Mouse (Mus musculus) liver, postnatal 0 days (tissue): ENCODE measurements at regions not wholly inside any gene's neighbourhood (a gene's known extent, or its start where the extent isn't known, plus 50 kb on each side); places are given as distances from the start of the nearest gene placed in this dataset.

Source experiments
- ATAC-seq: fragments of 200-750 bp; cut with Nextera tagmentation; 2 replicates; pipeline ENCODE4 v1.8.0; 2017; ENCODE audit warnings: mild to moderate bottlenecking, moderate library complexity
- DNase-seq: peaks from one replicate; pipeline ENCODE4 v3.0.0-alpha.2; 2016
- H3K27ac ChIP-seq: fragments of 300-500 bp; sonication (generic); 2 replicates; pipeline ENCODE4 v1.5.1; 2014; ENCODE audit warnings: antibody characterized with exemption, moderate library complexity, mild to moderate bottlenecking, low read depth
- H3K27me3 ChIP-seq: fragments of 300-500 bp; sonication (generic); 2 replicates; pipeline ENCODE4 v1.6.1; 2014; ENCODE audit warnings: low read length, control low read depth, mixed read lengths; ENCODE audit not compliant: insufficient read depth
- H3K36me3 ChIP-seq: fragments of 300-500 bp; sonication (generic); replicated peaks from 2 replicates; pipeline ENCODE4 v1.6.1; 2014; ENCODE audit warnings: mild to moderate bottlenecking, control low read depth, low read length, moderate library complexity, mixed read lengths; ENCODE audit not compliant: insufficient read depth
- H3K4me1 ChIP-seq: fragments of 300-500 bp; sonication (generic); 2 replicates; pipeline ENCODE4 v1.6.1; 2014; ENCODE audit warnings: antibody characterized with exemption, mild to moderate bottlenecking, control low read depth; ENCODE audit not compliant: insufficient read depth
- H3K4me2 ChIP-seq: fragments of 300-500 bp; sonication (generic); 2 replicates; pipeline ENCODE4 v1.6.1; 2014; ENCODE audit warnings: low read depth, mild to moderate bottlenecking, low read length, moderate library complexity, mixed read lengths
- H3K4me3 ChIP-seq: fragments of 300-500 bp; sonication (generic); 2 replicates; pipeline ENCODE4 v1.5.1; 2014; ENCODE audit warnings: low read depth, low read length
- H3K9ac ChIP-seq: fragments of 300-500 bp; sonication (generic); replicated peaks from 2 replicates; pipeline ENCODE4 v1.6.1; 2014; ENCODE audit warnings: mild to moderate bottlenecking, moderate library complexity
- H3K9me3 ChIP-seq: fragments of 300-500 bp; sonication (generic); 2 replicates; pipeline ENCODE4 v1.6.1; 2016; ENCODE audit warnings: mild to moderate bottlenecking, control low read depth, low read length, mixed read lengths
- CTCF ChIP-seq: sonication (generic); IDR thresholded peaks from 2 replicates; pipeline ENCODE4 v1.5.1; 2016; ENCODE audit warnings: antibody characterized with exemption, low read depth
- EP300 ChIP-seq: IDR thresholded peaks from 2 replicates; pipeline ENCODE4 v1.6.1; 2016; ENCODE audit warnings: antibody characterized with exemption, low read depth, mild to moderate bottlenecking
- WGBS: fragments of 180-500 bp; shearing (Covaris S2); extraction: QIAGEN DNeasy Blood & Tissue Kit; methylation state at CpG from one replicate; pipeline ENCODE4 v1.1.7; 2014; ENCODE audit not compliant: insufficient replicate concordance; 5-methylcytosine and 5-hydroxymethylcytosine counted together

DNA sequence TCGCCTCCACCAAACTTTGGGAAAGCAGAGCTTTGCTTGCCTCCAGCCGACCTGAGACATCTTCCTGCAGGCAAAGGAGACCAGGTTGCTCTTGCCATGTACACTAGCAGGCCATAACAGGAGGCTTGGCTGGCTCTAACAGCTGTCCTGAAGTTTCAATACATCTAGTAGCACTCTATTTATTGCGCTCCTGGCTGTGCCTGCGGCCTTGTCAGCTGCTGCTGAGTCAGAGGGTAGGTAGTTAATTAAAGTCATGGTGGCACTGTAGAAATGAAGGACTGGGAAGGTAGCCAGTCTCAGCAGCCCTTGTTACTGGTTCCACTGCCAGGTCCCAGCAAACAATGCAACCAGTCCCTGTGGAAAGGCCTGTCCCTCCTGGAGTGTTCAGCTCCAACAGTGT lies 212.0 kb upstream of the Slco3a1 start:
- Histone ChIP-seq H3K4me2 (no peak overlapping the region), H3K27me3 (no peaks in the 10 kb centered on the region), H3K4me3 (no peak overlapping the region), H3K9ac (no peak overlapping the region), H3K27ac (no peak overlapping the region), H3K36me3 (no peaks in the 10 kb centered on the region), H3K4me1 (no peaks in the 10 kb centered on the region), H3K9me3 (no peaks in the 10 kb centered on the region)
- no peak for TF ChIP-seq EP300
- no peak for TF ChIP-seq CTCF
- WGBS = 77% methylated on average over 4 of the region's 4 CpGs
- no peak for DNase-seq
- no peak for ATAC-seq

DNA sequence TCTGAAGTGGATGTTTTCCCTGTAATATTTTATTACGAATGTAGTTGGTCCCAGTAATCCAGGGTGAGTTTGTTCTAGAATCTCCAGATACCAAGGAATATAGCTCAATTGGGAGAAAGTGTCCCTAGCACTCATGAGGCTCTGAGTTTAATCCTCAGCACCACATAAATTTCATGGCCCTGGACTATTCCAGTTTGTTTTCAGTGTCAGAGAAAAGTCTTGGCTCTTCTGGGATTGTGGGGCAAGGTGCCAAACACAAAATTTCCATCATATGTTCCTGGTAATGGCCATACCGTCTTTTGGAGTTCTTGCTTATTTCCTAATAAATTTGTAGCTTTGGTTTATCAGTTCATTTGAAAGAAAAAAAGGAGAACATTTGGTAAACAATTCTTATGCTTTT lies 202.9 kb upstream of the Slco3a1 start:
- DNase-seq (no peak), ATAC-seq (no peak)
- Histone ChIP-seq H3K4me1 (no peaks in the 10 kb centered on the region), H3K27me3 (no peaks in the 10 kb centered on the region), H3K4me2 (no peak overlapping the region), H3K27ac (no peak overlapping the region), H3K4me3 (no peak overlapping the region), H3K9ac (no peak overlapping the region), H3K9me3 (no peaks in the 10 kb centered on the region), H3K36me3 (no peaks in the 10 kb centered on the region)
- WGBS = 69% methylated on average over 2 of the region's 2 CpGs
- TF ChIP-seq EP300 (no peak), CTCF (no peak)

DNA sequence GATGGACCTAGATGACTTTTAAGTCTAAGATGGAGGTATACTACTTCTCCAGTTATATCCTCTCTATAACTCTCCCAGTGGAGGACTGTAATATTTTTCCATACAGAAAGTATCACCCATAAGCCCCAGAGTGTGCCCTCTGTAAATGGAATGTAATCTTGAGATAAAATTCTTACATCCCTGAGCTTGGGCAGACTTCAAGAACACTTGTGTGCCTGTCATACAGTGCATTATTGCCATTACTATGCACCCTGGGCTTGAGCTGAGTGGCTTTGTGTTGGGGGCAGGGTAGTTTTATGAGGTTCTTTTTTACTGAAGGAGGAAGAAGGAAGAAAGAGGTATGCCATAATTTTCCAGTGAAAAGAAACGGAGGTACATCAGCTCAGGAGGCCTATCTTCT lies 193.1 kb upstream of the Slco3a1 start:
- no peaks in the 10 kb centered on the region for H3K36me3 ChIP-seq
- DNase-seq (no peak), ATAC-seq (no peak)
- 56% methylated on average over 1 of the region's 1 CpGs for WGBS
- no peaks in the 10 kb centered on the region for H3K4me1 ChIP-seq
- H3K4me2 ChIP-seq = no peak overlapping the region
- H3K27ac ChIP-seq = no peak overlapping the region
- no peak overlapping the region for H3K9ac ChIP-seq
- no peaks in the 10 kb centered on the region for H3K9me3 ChIP-seq
- no peak overlapping the region for H3K4me3 ChIP-seq
- H3K27me3 ChIP-seq = no peaks in the 10 kb centered on the region
- TF ChIP-seq EP300 = no peak
- TF ChIP-seq CTCF = no peak

DNA sequence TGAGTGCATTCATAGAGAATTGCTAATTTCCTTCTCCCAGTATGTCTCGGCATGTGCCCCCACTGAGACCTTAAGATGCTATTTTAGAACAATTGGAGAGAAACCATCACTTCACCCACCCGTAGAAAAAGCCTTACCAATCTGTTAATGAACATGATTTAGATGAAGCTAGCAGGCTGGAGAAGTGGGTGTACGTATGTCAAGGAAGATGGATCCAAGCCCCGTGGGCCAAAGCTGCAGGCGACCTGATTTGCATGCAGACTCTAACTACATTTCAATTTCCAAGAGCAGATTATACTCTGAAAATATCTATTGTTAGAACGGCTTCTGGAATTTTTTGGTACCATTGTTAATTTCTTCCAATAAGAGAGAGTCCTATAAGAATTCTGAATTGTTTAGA lies 180.4 kb upstream of the Slco3a1 start:
- WGBS = 73% methylated on average over 6 of the region's 6 CpGs

DNA sequence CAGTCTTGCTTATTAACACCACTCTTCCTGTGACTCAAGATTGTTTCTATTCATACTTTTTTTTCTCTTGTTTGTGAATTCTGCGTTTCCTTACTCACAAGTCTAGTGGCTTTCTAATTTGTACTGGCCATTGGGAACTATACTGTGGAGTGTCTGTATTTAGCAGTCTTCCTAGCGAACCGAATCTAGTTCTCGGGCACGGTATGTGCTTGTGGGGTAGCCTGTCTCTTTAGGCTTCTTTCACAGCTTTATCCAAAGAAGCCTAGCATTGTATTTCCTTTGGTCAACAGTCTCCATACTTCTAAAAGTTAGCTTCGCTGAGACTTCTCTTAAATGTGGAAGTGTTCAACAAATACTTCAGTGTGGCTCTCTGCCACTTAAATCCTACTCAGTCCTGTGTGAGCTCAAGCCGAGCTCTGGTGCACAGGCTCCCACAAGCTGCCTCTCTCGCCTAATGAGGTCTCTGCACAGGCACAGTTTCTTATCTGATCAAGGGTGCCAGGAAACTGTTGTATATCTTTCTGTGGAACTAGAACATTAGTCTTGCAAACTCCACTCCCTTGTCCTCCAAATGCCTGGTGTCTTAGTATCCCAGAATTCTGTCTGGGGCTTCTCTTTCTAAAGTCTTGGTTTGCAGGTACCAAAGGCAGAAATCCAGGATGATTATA lies 171.9 kb upstream of the Slco3a1 start:
- no peaks in the 10 kb centered on the region for H3K4me1 ChIP-seq
- 46% methylated on average over 8 of the region's 8 CpGs for WGBS
- H3K9me3 ChIP-seq = no peaks in the 10 kb centered on the region
- TF ChIP-seq CTCF = no peak
- DNase-seq (no peak), ATAC-seq (no peak)
- no peaks in the 10 kb centered on the region for H3K36me3 ChIP-seq
- no peak overlapping the region for H3K4me2 ChIP-seq
- H3K27me3 ChIP-seq = no peaks in the 10 kb centered on the region
- no peak overlapping the region for H3K27ac ChIP-seq
- no peak overlapping the region for H3K4me3 ChIP-seq
- H3K9ac ChIP-seq = no peak overlapping the region

More for the DNA sequence above, 180.4 kb upstream of the Slco3a1 start:
- Histone ChIP-seq H3K9me3 (no peaks in the 10 kb centered on the region), H3K4me1 (no peaks in the 10 kb centered on the region), H3K36me3 (no peaks in the 10 kb centered on the region), H3K4me3 (no peak overlapping the region), H3K4me2 (no peak overlapping the region), H3K27ac (no peak overlapping the region), H3K9ac (no peak overlapping the region), H3K27me3 (no peaks in the 10 kb centered on the region)
- TF ChIP-seq CTCF = no peak
- TF ChIP-seq EP300 = no peak
- no peak for DNase-seq
- ATAC-seq = no peak

DNA sequence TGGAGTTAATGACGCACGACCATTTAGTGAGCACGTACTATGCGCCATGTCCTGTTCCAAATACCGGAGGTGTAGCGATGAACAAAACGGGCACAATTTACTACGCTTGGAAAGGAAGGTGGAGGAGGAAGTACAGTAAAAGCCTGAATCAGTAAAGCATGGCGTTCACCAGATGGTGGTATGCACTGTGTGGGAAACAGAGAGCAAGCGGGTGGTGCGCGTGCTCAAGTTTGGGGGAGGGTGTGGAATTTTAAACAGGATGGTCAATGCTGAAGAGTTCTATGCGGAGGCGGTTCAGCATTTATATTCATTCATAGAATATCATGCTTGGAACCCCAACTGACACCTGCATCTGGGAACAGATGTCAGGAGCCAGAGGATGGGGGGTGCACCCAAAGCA lies 164.7 kb upstream of the Slco3a1 start:
- ATAC-seq = no peak
- WGBS = 87% methylated on average over 14 of the region's 14 CpGs
- Histone ChIP-seq H3K27me3 (no peaks in the 10 kb centered on the region), H3K27ac (no peak overlapping the region), H3K4me1 (no peaks in the 10 kb centered on the region), H3K4me3 (no peak overlapping the region), H3K4me2 (no peak overlapping the region), H3K36me3 (no peaks in the 10 kb centered on the region), H3K9me3 (no peaks in the 10 kb centered on the region), H3K9ac (no peak overlapping the region)
- DNase-seq = no peak
- TF ChIP-seq CTCF (no peak), EP300 (no peak)
